Mouse (Mus musculus) adrenal gland, postnatal 10 days (tissue): ENCODE data around the gene Hsd17b6. TPM values are rescaled to one million over a fixed set of nuclear protein-coding genes. Genes with fewer than 3 reads are reported as not detected.

Experiments
- total RNA-seq, 2 experiments: library from RNA; stranded (reverse); gene quantifications; 2 replicates each; pipeline ENCODE4 v1.2.3; 2021

Hsd17b6 gene
- total RNA-seq, 2 experiments from 2014 or later, result 9.5 to 23.7 TPM

Other genes with a start within 250 kb of the Hsd17b6 start
- under 1 TPM; 0.48 to 1.00 TPM for gene Rdh1, start 247.9 kb downstream of the Hsd17b6 start, total RNA-seq
- gene Rdh16f1, start 247.8 kb downstream of the Hsd17b6 start, total RNA-seq, result 1 to 10 TPM in 1 of 2 experiments, under 1 TPM in 1; 0.70 to 1.4 TPM
- gene Rdh9, start 231.2 kb downstream of the Hsd17b6 start, total RNA-seq, result 10 to 100 TPM in 1 of 2 experiments, 1 to 10 TPM in 1; 8.4 to 20.8 TPM
- 1 to 10 TPM; 1.2 to 3.6 TPM for gene Rdh16, start 206.5 kb downstream of the Hsd17b6 start, total RNA-seq
- under 1 TPM in 1 of 2 experiments, not detected in 1; 0.24 TPM for gene Rdh19, start 157.7 kb downstream of the Hsd17b6 start, total RNA-seq
- 1 to 10 TPM; 1.8 to 2.1 TPM for gene Rdh16f2, start 141.1 kb downstream of the Hsd17b6 start, total RNA-seq
- gene Rdh7, start 118.8 kb downstream of the Hsd17b6 start, total RNA-seq, result 100 to 1,000 TPM in 1 of 2 experiments, 10 to 100 TPM in 1; 45.4 to 112 TPM
- gene Sdr9c7, start 109.1 kb downstream of the Hsd17b6 start, total RNA-seq, result under 1 TPM; 0.42 to 0.45 TPM
- gene Prim1, start 7.6 kb upstream of the Hsd17b6 start, total RNA-seq, result 10 to 100 TPM; 11.2 to 16.4 TPM
- 100 to 1,000 TPM; 694 to 716 TPM for gene Naca, start 28.0 kb upstream of the Hsd17b6 start, total RNA-seq
- gene Ptges3, start 51.3 kb upstream of the Hsd17b6 start, total RNA-seq, result 100 to 1,000 TPM; 138 to 142 TPM
- 1,000 to 10,000 TPM; 4,995 to 5,524 TPM for gene Atp5b, start 75.7 kb upstream of the Hsd17b6 start, total RNA-seq
- gene Baz2a, start 84.0 kb upstream of the Hsd17b6 start, total RNA-seq, result 10 to 100 TPM; 37.1 to 51.9 TPM
- 10 to 100 TPM; 65.3 to 74.8 TPM for gene Rbms2, start 172.7 kb upstream of the Hsd17b6 start, total RNA-seq
- 10 to 100 TPM; 12.8 to 22.3 TPM for gene Gls2, start 186.8 kb upstream of the Hsd17b6 start, total RNA-seq
- gene Spryd4, start 204.2 kb upstream of the Hsd17b6 start, total RNA-seq, result 10 to 100 TPM; 21.6 to 27.3 TPM
- not detected for gene Mip, start 218.2 kb upstream of the Hsd17b6 start, total RNA-seq
- gene Timeless, start 224.5 kb upstream of the Hsd17b6 start, total RNA-seq, result 10 to 100 TPM; 16.4 to 21.9 TPM
- 10 to 100 TPM in 1 of 2 experiments, 1 to 10 TPM in 1; 7.4 to 17.5 TPM for gene Apon, start 246.5 kb upstream of the Hsd17b6 start, total RNA-seq